Mouse (Mus musculus) heart, adult 2 months (tissue): ENCODE measurements around the gene Arhgef17. TPM values are rescaled to one million over a fixed set of nuclear protein-coding genes. Genes with fewer than 3 reads are reported as not detected.

Experiments used
- DNase-seq, 2 experiments: peaks; one replicate each; pipeline ENCODE4 v3.0.0; 2021
- H3K27ac ChIP-seq: fragments of 200-600 bp; 2 replicates; pipeline ENCODE4 v1.8.1; 2022
- H3K27me3 ChIP-seq: fragments of 200-500 bp; 2 replicates; pipeline ENCODE4 v1.6.1; 2012; ENCODE audit warnings: mild to moderate bottlenecking, low read length, inconsistent platforms, mixed read lengths; ENCODE audit not compliant: control insufficient read depth, insufficient read depth
- H3K36me3 ChIP-seq: fragments of 200-500 bp; 2 replicates; pipeline ENCODE4 v1.6.1; 2012; ENCODE audit warnings: low read length, inconsistent platforms; ENCODE audit not compliant: control insufficient read depth, insufficient read depth
- H3K4me1 ChIP-seq: fragments of 200-500 bp; 2 replicates; pipeline ENCODE4 v1.6.1; 2011; ENCODE audit warnings: low read length; ENCODE audit not compliant: control insufficient read depth, insufficient read depth
- H3K4me3 ChIP-seq: fragments of 200-600 bp; 2 replicates; pipeline ENCODE4 v1.8.1; 2022
- H3K79me2 ChIP-seq: fragments of 200-500 bp; replicated peaks from 2 replicates; pipeline ENCODE4 v1.6.1; 2012; ENCODE audit warnings: mild to moderate bottlenecking, inconsistent platforms, low read length, moderate library complexity, mixed read lengths; ENCODE audit not compliant: control insufficient read depth, insufficient read depth
- H3K9ac ChIP-seq: fragments of 200-500 bp; 2 replicates; pipeline ENCODE4 v1.6.1; 2012; ENCODE audit warnings: low read depth, mild to moderate bottlenecking, control low read depth, inconsistent platforms, low read length, mixed read lengths
- CTCF ChIP-seq: fragments of 200-600 bp; IDR thresholded peaks from 2 replicates; pipeline ENCODE4 v1.8.1; 2022; ENCODE audit warnings: antibody characterized with exemption, mild to moderate bottlenecking, moderate library complexity
- EP300 ChIP-seq: fragments of 200-500 bp; IDR thresholded peaks from 2 replicates; pipeline ENCODE4 v1.6.1; 2011; ENCODE audit warnings: low read depth, low read length, control low read depth; ENCODE audit not compliant: insufficient read depth
- POLR2A ChIP-seq: fragments of 200-500 bp; IDR thresholded peaks from 2 replicates; pipeline ENCODE4 v1.6.1; 2011; ENCODE audit warnings: mild to moderate bottlenecking, low read depth, low read length, control low read depth; ENCODE audit not compliant: insufficient read depth
- WGBS: fragments of 180-500 bp; shearing (Covaris S2); methylation state at CpG from one replicate; pipeline ENCODE4 v1.1.7; 2018; 5-methylcytosine and 5-hydroxymethylcytosine counted together
- intact Hi-C: fragments of 180-260 bp; cut with DNase I; formaldehyde crosslinking; loops from one replicate; pipeline ENCODE4 v1.15.1; 2025
- polyA plus RNA-seq: library from polyadenylated mRNA; depleted of rRNA; stranded (reverse); fragments of >200 nt; gene quantifications from 2 replicates; pipeline ENCODE4 v1.2.3, GENCODE M21; 2012
- total RNA-seq, 2 experiments: library from RNA; stranded (reverse); gene quantifications; 2 replicates each; pipeline ENCODE4 v1.2.3; 2021

Gene Arhgef17
- total and polyA plus RNA-seq, 3 experiments: 23.4 to 28.4 (median 26.2) TPM

DNA sequence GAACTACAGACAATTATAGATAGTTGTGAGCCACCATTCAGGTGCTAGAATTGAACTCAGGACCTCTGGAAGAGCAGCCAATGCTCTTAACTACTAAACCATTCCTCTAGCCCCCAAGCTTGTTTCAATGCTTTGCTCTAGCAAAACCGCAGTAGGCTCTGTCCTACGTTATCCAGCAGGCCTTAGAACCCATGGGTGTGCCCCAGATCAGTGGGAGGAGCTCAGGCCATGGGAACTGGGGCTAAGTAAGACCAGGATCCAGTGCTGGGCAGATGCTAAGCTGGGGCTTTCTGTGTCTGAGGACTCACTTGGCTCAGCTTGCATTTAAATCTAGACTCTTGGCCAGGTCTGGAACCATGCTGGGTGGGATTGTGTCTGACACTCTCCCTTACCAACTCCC is 64.3 kb downstream of the Arhgef17 start:
- Histone ChIP-seq H3K27me3 (no peaks in the 10 kb centered on the region), H3K36me3 (no peaks in the 10 kb centered on the region), H3K79me2 (no peaks in the 10 kb centered on the region), H3K9ac (no peak overlapping the region), H3K4me1 (peaks cover 2% of the 10 kb centered on the region), H3K4me3 (no peak overlapping the region), H3K27ac (no peak overlapping the region)
- no peak for DNase-seq
- WGBS: 54% methylated on average over 2 of the region's 2 CpGs
- intact Hi-C loops: loop anchor here (5.0 kb wide), 1 partner anchor 180 kb away; no protein-coding TSS in a partner anchor
- TF ChIP-seq POLR2A (no peak), EP300 (no peak), CTCF (no peak)

DNA sequence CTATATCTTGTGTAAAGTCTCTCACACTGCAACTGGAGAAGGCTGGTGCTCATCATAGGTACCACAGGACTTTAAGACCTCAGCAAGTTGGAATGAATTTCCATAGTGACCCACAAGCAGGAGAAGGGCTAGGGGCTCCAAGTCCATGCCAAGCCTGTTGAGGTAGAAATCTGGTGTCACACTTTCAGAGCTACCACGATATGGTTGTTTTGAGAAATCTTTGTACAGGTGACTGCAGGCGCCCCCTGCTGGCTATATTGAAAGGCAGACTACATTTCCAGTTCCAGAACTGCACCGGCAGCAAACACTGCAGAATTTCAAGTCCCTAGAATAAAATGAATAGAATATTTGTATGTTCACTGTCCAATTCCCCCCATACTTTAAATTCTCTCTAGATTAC is 65.2 kb downstream of the Arhgef17 start:
- Histone ChIP-seq H3K9ac (no peak overlapping the region), H3K27ac (no peak overlapping the region), H3K79me2 (no peaks in the 10 kb centered on the region), H3K27me3 (no peaks in the 10 kb centered on the region), H3K4me3 (no peak overlapping the region), H3K4me1 (peaks cover 2% of the 10 kb centered on the region), H3K36me3 (no peaks in the 10 kb centered on the region)
- peak; percentile 71 to 72 for DNase-seq
- intact Hi-C loops: loop anchor here (1.0 to 5.0 kb wide), 2 partner anchors 17 to 179 kb away; no protein-coding TSS in a partner anchor
- TF ChIP-seq POLR2A: no peak
- no peak for TF ChIP-seq EP300
- TF ChIP-seq CTCF: no peak; the same call in 1 of the 2 replicates
- WGBS: 2% methylated on average over 3 of the region's 3 CpGs

DNA sequence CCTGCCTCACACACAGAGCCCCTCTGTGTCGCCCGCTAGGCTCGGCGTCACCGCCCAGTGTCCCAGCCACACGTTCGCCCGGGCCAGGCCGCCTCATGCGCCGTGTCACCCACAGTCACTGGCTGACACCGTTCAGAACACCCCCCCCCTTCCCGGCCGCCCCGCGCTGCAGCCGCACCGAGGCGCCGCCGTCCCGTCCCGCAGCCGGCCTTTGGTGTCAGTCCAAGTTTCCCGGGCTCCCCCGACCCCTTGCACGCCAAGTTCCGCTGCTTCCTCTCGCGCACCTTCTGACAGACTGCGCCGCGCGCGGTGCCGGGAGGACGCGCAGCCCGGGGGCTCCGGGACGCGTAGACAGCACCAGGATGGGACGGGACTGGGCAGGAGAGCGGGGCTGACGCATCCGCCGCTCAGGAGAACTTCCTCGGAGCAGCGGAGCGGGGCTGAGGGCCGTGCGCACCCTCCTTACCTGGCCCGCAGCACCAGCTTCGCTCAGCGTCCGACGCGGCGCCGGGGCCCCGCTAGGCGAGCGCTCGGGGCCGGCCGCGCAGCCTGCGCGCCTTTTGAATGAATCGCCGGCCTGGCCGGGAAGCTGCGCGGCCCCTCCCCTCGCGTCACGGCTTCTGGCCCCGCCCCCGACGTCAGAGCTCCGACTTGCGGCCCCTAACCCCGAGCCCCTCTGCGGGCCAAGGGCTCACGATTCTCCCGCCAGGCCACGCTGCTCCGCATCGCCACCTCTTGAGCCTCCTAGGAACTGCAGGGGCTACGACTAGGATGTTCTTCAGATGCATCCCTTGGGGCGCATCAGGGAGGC is 68.9 kb downstream of the Arhgef17 start, which contains the start of gene Relt:
Relt (minus strand) TSS at position 619 of the 811 bp plus-strand sequence.
- Histone ChIP-seq H3K9ac (peak within 1 kb of the TSS; percentile 84), H3K79me2 (no peaks in the 10 kb centered on the region), H3K27me3 (no peaks in the 10 kb centered on the region), H3K27ac (peak within 1 kb of the TSS; percentile 74), H3K36me3 (no peaks in the 10 kb centered on the region), H3K4me3 (peak within 1 kb of the TSS; percentile 85), H3K4me1 (no peaks in the 10 kb centered on the region; the same call in none of the 2 replicates)
- WGBS: under 1% methylated on average over 91 of the region's 91 CpGs
- TF ChIP-seq POLR2A (0 out of 2 replicates have a peak, but pooled peaks have one; percentile 43), CTCF (peak; percentile 67), EP300 (0 out of 2 replicates have a peak, but pooled peaks have one; percentile 6)
- intact Hi-C loops: no loop called here
- DNase-seq: peak; percentile 94 to 96

DNA sequence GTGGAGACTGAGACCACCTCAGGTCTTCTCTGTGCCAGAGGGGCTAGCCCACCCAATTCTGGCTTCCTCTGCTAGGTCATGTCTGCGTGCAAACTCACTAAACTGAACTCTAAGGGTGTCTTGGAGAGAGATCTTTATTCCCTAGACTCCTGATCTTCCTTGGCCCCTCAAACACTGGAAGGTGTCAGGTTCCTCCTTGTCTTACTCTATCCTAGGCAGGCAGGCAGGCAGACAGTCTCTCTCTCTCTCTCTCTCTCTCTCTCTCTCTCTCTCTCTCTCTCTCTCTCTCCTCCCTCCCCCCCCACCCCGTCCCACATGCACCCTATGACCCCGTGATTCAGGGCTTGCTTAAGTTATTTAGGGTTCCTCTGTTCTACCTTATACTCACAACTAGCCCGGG is 69.6 kb downstream of the Arhgef17 start:
- TF ChIP-seq EP300 (no peak), POLR2A (no peak), CTCF (no peak)
- Histone ChIP-seq H3K36me3 (no peaks in the 10 kb centered on the region), H3K27ac (no peak overlapping the region; the same call in 1 of the 2 replicates), H3K79me2 (no peaks in the 10 kb centered on the region), H3K4me3 (peak overlapping the region; percentile 85), H3K27me3 (no peaks in the 10 kb centered on the region), H3K4me1 (no peaks in the 10 kb centered on the region; the same call in none of the 2 replicates), H3K9ac (peak overlapping the region; percentile 84)
- WGBS: 19% methylated on average over 4 of the region's 4 CpGs
- intact Hi-C loops: no loop called here
- DNase-seq: no peak

DNA sequence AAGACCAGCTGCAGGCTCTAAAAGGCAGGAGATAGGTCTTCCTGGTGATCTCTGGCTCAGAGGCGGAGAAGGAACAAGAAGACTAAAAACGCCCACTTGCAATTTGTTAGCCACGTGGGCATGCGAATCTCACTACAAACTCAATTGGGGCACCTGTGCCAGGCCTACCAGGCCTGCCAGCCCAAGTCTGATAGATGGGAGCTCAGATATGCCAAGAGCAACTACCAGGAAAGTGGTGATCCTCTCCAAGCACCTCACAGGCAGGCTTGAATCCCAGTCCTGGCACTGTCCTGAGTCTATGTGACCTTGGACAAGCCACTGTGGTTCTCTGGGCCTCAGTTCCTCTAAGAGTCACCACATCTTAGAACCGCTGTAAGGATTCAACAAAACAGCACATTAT is 70.7 kb downstream of the Arhgef17 start:
- Histone ChIP-seq H3K79me2 (no peaks in the 10 kb centered on the region), H3K4me3 (no peak overlapping the region), H3K27me3 (no peaks in the 10 kb centered on the region), H3K9ac (no peak overlapping the region), H3K27ac (no peak overlapping the region), H3K36me3 (no peaks in the 10 kb centered on the region), H3K4me1 (no peaks in the 10 kb centered on the region; the same call in none of the 2 replicates)
- 93% methylated on average over 5 of the region's 5 CpGs for WGBS
- intact Hi-C loops: no loop called here
- no peak for TF ChIP-seq POLR2A
- no peak for TF ChIP-seq CTCF
- TF ChIP-seq EP300: no peak
- DNase-seq: no peak

DNA sequence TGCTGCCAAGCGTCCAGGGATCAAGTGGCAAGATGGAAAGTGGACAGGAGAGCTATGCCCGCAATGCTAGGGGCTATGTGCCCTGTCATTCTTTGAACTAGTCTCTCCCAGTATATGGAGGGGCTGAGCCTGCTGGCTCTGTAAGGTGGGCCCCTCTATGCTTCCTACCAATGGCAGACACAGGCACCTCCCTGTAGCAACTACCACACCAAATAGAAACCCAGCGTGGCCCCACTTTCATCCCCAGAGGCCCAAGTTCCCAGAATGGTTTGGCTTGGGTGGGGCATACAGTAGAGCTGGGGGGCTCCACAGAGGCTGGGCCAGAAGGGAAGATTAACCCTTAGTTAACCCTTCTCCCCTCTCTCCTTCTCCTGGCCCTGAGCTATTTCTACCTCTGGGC is 71.5 kb downstream of the Arhgef17 start:
- no peak overlapping the region for H3K9ac ChIP-seq
- H3K4me1 ChIP-seq: no peaks in the 10 kb centered on the region; the same call in none of the 2 replicates
- H3K36me3 ChIP-seq: no peaks in the 10 kb centered on the region
- TF ChIP-seq CTCF: no peak
- TF ChIP-seq POLR2A: no peak
- TF ChIP-seq EP300: no peak
- WGBS: 84% methylated on average over 3 of the region's 3 CpGs
- no peak for DNase-seq
- no peak overlapping the region for H3K27ac ChIP-seq
- intact Hi-C loops: no loop called here
- H3K4me3 ChIP-seq: no peak overlapping the region
- no peaks in the 10 kb centered on the region for H3K79me2 ChIP-seq
- H3K27me3 ChIP-seq: no peaks in the 10 kb centered on the region
